Mouse (Mus musculus) left cerebral cortex, adult 8-10 months (tissue): ENCODE data around the gene Ciapin1. TPM values are rescaled to one million over a fixed set of nuclear protein-coding genes. Genes with fewer than 3 reads are reported as not detected.
A peak's percentile ranks its signal among the peaks of the same experiment; 100 is the strongest.

Experiments used
- DNase-seq, 2 experiments: peaks; one replicate each; pipeline ENCODE4 v3.0.0; 2022; ENCODE audit warnings: low spot score in 2 of 2
- total RNA-seq, 4 experiments: library from RNA; stranded (reverse); gene quantifications; 2 replicates each; pipeline ENCODE4 v1.2.4; 2022

Ciapin1 gene
- 10 to 100 TPM; 70.8 to 75.9 (median 72.0) TPM for total RNA-seq

DNA sequence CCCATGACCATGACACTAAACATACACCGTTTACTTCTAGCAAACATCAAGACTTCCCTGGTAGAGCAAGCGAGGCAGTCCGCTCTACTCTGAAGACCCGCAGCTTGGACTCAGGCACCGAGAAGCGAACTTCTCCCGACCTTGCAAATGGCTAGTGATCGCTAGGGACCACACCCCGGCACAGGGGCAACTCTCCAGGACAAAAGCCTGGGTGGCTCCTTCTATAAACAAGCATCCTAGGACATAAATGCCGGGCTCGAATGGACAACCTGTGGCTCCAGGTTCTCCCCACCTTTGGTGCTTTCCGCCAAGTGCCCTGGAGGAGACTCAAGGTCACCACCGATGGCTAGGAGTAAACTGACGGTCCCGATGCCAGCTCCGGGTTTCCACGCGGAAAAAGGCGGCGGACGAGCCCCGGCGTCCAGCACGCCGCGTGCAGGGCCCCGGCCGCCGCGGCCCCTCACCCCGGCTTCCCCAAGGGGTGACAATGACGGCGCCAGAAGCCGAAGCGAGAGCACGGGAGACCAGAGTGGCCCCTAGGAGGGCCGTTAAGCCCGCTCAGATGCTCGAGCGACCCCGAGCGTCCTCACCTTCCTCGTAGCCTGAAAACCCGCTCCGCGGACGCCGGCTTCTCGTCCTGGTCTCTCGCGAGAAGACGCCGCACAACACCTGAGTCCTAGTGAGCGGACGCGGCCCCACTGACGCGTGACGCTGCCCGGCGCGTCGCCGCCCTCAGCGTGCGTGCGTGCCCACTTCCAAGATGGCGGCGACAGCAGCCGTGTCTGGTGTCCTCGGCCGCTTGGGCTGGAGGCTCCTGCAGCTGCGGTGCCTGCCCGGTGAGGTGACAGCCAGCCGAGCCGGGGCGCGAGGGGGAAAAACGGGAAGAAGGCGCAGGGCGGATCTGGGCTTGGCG, at the start of gene Ciapin1, which contains the start of gene Coq9:
TSS of gene Ciapin1 (minus strand) at position 697 of the 913 bp plus-strand sequence.
TSS of gene Coq9 (plus strand) at position 660 of the 913 bp plus-strand sequence.
- peak; percentile 87 to 92 for DNase-seq

DNA sequence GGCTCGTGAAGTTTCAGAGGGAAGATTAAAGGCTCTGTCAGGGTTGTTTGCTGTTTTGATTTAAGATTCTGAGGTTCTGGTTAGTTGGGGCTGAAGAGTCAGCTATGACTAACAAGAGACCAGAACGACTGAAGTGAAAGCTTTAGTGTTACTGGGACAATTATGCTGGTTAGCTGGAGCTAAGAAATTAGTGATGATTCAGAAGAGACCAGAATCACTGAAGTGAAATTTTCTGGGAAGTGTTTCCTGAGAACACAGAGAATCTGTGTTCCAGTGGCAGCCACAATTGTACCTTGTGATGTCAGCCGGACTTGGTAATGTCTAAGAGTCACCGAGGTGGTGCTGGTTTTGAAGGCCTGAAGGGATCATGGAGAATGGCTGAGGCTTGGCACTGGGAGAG, 42.6 kb upstream of the Ciapin1 start:
- no peak for DNase-seq

GRCm38 (mm10) chr8:94876820-94877219, 38.7 kb upstream of the Ciapin1 start:
- no peak for DNase-seq

DNA sequence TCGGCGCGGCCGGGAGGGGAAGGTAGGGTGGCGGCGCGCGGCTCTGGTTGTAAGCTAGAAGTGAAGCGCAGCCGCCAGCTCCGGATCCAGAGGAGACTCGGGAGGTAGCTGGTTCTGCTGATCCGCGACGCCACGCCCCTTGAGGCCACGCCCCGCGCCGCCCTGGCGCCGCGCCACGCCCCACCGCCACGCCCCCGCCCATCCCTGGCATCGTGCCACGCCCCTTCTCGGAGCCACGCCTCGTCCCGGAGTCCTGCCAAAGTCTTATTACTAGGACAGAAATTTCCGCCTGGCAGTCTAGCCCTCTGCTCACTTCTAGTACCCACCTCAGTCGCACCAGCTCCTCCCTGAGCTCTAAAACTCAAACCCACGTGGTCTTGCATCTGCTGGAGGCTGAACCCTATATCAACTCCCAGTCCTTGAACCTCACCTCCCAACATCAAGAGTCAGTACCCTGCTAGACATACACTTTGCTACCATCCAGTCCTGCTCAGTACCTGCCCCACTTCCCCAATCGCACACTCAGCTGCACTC, 38.1 kb upstream of the Ciapin1 start, which contains the start of gene Dok4:
TSS of gene Dok4 (minus strand) at position 134 of the 534 bp plus-strand sequence.
- peak in 1 of 2 experiments; percentile 59 for DNase-seq

- DNase-seq: no peak
Measured at GRCm38 (mm10) chr8:94875871-94876150, 37.7 kb upstream of the Ciapin1 start.

DNA sequence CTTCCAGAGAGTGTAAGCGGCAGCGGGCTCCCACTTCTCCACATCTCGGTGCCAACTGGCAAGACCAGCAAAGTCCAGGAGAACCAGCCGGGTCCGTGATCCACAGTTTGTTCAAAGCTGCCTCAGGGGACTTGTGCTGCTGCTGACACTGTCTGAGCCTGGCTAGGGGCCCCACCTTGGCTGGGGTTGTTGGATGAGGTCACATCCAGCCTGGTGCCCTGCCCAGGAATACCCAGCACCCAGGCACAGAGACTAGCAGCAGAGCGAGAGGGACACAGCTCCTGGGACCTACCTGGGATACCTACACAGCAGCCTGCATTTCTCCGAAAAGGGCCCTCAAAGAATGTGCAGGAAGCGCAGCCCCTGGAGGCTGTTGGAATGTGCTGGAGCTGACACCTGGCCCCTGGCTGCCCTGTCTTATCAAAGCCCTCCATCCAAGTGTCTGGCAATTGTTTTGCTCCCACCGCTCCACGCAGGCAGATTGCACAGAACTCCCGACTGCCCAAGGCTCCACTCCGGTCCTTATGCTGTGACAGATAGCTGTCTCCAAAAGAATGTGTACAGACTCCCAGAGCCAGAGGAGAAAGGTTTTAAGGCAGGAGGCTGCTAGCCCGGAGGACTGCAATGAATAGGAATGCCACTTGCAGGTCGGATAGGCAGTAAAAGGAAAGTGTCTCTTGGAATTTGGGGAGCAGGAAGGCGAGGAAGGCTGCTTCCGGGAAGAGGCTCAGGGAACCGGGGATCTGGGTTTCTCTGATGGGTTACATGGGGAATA, 37.1 kb upstream of the Ciapin1 start:
- no peak for DNase-seq

GRCm38 (mm10) chr8:94874358-94874757, 36.2 kb upstream of the Ciapin1 start:
- peak in 1 of 2 experiments; percentile 60 for DNase-seq

DNA sequence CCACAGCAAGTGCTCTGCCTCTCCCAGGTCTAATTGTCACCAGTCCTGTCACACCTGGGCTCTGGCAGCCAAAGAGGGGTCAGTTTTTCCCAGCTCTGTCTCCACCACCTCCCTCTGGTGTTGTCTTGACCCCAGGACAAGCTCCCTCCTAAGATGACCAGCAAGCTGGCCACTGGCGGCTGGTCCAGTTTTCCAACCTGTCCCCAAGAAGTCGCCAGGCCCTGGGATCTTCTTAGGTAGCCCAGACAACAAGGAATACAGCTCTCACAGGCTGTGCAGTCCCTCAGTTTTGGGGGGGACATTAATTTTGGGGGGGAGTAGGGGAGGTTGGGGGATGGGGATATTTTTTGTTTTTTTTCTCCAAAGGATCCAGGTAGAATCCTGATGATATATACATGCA, 34.4 kb upstream of the Ciapin1 start:
- no peak for DNase-seq

DNA sequence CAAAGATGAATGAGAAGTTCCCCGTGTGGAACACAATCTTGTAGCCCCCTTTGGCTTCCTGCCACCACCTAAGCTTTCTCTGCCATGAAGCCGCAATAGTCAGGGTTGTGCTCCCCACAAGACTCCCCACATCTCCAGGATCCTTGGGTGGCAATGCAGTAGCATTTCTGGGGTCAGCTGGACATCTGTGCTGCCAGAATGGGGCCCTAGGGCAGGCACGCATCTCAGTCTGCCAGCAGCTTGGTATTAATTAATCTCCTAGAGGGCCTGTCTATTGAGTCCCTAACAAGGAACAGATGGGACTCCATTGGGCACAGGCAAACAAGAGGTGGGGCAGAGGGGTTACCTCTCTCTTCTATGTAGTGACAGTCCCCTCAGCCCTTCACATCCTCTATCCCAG, 34.0 kb upstream of the Ciapin1 start:
- DNase-seq: no peak

GRCm38 (mm10) chr8:94871108-94871894, 33.1 kb upstream of the Ciapin1 start:
- peak in 1 of 2 experiments; percentile 63 for DNase-seq

- DNase-seq: peak in 1 of 2 experiments; percentile 68
Measured at GRCm38 (mm10) chr8:94870474-94871107, 32.4 kb upstream of the Ciapin1 start.

GRCm38 (mm10) chr8:94870003-94870402, 31.8 kb upstream of the Ciapin1 start:
- no peak for DNase-seq

GRCm38 (mm10) chr8:94869146-94869545, 31.0 kb upstream of the Ciapin1 start:
- DNase-seq: no peak

DNA sequence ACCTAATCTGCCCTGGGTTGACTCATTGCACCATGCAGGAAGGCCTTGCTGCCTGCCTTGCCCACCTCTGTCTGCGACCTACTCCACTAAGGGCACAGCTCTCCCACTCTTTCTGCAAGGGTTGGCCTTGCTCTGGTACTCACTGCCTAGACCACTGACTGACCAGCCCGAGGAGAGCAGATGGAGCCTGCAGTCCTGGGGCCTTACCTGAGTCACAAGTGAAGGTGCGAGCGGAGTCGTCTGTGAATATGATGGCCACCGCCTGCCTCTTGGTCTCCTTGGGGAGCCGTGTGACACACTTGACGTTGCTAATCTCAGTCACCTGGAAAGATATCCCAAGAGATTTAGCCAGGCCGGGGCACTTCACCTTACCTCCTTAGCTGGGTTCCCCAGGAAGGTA, 28.8 kb upstream of the Ciapin1 start:
- DNase-seq: peak in 1 of 2 experiments; percentile 10

DNA sequence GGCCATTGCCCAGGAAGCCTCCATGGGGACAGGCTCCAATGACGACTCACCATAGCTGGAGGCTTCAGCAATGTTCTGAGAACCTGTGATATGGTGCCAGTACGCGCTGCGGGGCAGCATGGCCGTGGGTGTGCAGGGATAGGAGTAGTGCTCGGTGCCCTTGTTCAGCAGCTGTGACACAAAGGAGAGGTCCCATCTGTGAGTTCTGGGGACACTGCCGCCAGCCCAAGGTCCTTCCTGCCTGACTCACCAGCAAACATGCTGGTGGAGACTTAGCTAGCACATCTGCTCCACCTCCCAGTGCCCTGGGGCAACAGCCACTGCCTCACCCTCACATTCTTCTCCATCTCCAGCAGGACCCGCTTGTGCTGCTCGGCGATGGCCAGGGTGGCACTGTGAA, 27.1 kb upstream of the Ciapin1 start:
- DNase-seq: peak in 1 of 2 experiments; percentile 15

DNA sequence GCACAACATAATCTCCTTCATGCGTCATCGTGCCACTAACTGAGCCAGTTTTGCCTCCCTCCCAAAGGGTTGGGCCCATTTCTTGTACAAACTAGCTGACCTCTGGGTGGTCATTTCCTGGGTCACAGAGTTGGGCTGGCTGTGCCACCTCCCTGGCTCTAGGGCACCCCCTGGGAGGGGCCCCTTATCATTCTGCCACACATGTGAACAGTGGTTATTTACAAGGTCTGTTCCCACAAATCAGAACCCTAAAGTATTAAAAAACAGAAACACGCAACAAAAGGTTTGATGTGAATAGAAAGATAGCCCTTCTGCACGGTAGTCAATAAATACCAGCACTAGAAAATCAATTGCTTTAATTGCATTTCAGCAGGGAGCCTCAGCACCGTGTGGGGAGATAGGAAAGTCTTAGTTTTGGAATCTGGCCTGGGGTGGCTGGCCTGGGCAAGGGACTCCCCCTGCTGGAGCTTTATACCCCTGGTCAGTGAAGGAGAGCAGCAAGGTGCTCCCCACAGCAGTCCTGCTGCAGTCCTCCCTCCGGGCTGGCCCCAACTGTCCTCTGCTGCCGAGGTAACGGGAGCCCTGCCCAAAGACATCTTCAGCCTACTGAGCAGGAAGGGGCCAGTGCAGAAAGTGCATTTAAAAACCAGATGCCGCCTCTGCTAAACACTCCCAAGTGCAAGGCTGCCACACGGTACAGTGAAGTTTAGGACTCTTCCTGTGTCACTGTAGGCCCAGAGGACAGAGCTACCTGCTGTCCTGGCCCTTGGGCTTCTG, 25.9 kb upstream of the Ciapin1 start:
- DNase-seq: peak in 1 of 2 experiments; percentile 8

GRCm38 (mm10) chr8:94862487-94863220, 24.5 kb upstream of the Ciapin1 start:
- DNase-seq: peak in 1 of 2 experiments; percentile 21

DNA sequence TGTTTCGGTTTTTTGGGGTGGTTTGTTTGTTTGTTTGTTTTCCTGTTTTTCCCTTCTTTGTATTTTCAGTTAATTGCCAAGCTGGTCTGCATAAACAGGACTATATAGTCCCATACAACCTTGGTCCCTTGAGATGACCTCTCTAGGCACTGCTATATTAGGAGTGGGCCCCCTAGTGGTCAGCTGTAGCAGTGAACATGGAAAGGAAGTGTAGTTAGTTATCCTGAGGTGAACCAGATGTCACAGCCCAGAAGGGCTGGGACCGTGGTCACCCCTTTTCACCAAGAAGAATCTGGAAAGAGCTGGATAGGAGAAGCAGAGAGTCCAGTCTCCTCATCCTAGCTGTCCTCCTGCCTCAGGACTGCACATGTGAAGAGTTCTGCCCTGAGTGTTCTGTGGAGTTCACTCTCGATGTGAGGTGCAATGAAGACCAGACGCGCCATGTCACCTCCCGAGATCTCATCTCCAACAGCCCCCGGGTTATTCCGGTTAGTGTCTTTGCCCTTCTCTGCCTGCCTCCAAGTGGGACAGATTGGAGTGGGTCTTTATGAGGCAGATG, 23.3 kb upstream of the Ciapin1 start:
- no peak for DNase-seq
